Mouse (Mus musculus) MEL (cell line): ENCODE data around the gene Tmem59l. TPM values are rescaled to one million over a fixed set of nuclear protein-coding genes. Genes with fewer than 3 reads are reported as not detected.

Experiments
- DNase-seq: peaks from one replicate; pipeline ENCODE4 v3.0.0; 2011; ENCODE audit warnings: low read depth, low spot score
- H3K27ac ChIP-seq: 2 replicates; pipeline ENCODE4 v1.5.1; 2012; ENCODE audit warnings: low read depth, mild to moderate bottlenecking, control low read depth, low read length, moderate library complexity; ENCODE audit not compliant: control insufficient read depth
- H3K27me3 ChIP-seq, 2 experiments: fragments of 150-350 bp in 1 of 2; sonication (generic) in 1 of 2; 2 replicates each; pipeline ENCODE4 v1.6.1; 2012; ENCODE audit warnings: low read length in 2 of 2, mild to moderate bottlenecking in 2 of 2, improper control_type of control experiment in 1 of 2, moderate library complexity in 1 of 2; ENCODE audit not compliant: insufficient read depth in 2 of 2, control insufficient read depth in 1 of 2
- H3K36me3 ChIP-seq, 2 experiments: 2 replicates each; pipeline ENCODE4 v1.6.1; 2012 to 2014; ENCODE audit warnings: low read length in 2 of 2, improper control_type of control experiment in 1 of 2, inconsistent platforms in 1 of 2, mild to moderate bottlenecking in 1 of 2; ENCODE audit not compliant: insufficient read depth in 2 of 2, control insufficient read depth in 1 of 2
- H3K4me1 ChIP-seq, 2 experiments: fragments of 150-350 bp in 1 of 2; sonication (generic) in 1 of 2; 2 replicates each; pipeline ENCODE4 v1.6.1; 2012; ENCODE audit warnings: low read length in 2 of 2, improper control_type of control experiment in 1 of 2, mild to moderate bottlenecking in 1 of 2; ENCODE audit not compliant: insufficient read depth in 2 of 2, control insufficient read depth in 1 of 2
- H3K4me3 ChIP-seq, 2 experiments: fragments of 150-350 bp in 1 of 2; sonication (generic) in 1 of 2; 2 replicates each; pipeline ENCODE4 v1.5.1; 2012; ENCODE audit warnings: low read depth in 2 of 2, low read length in 2 of 2, mild to moderate bottlenecking in 2 of 2, moderate library complexity in 2 of 2, control low read depth in 1 of 2, improper control_type of control experiment in 1 of 2; ENCODE audit not compliant: control insufficient read depth in 1 of 2, insufficient read depth in 1 of 2
- H3K79me2 ChIP-seq: 2 replicates; pipeline ENCODE4 v1.6.1; 2012; ENCODE audit warnings: mild to moderate bottlenecking, low read length, moderate library complexity; ENCODE audit not compliant: control insufficient read depth, poor library complexity, insufficient read depth
- H3K9ac ChIP-seq: 2 replicates; pipeline ENCODE4 v1.6.1; 2012; ENCODE audit warnings: low read depth, mild to moderate bottlenecking, control low read depth, low read length, moderate library complexity; ENCODE audit not compliant: control insufficient read depth, poor library complexity, severe bottlenecking
- H3K9me3 ChIP-seq: fragments of 150-350 bp; sonication (generic); replicated peaks from 2 replicates; pipeline ENCODE4 v1.6.1; 2012; ENCODE audit warnings: mild to moderate bottlenecking, low read length, improper control_type of control experiment, moderate library complexity; ENCODE audit not compliant: insufficient read depth
- BHLHE40 ChIP-seq: IDR thresholded peaks from 2 replicates; pipeline ENCODE4 v1.6.1; 2012; ENCODE audit warnings: low read depth, mild to moderate bottlenecking, inconsistent platforms, low read length, improper control_type of control experiment, borderline replicate concordance
- CHD1 ChIP-seq: IDR thresholded peaks from 2 replicates; pipeline ENCODE4 v1.6.1; 2012; ENCODE audit warnings: low read depth, mild to moderate bottlenecking, inconsistent platforms, low read length, improper control_type of control experiment
- E2F4 ChIP-seq: IDR thresholded peaks from 2 replicates; pipeline ENCODE4 v1.6.1; 2011; ENCODE audit warnings: low read depth, low read length, improper control_type of control experiment, borderline replicate concordance
- ELF1 ChIP-seq: IDR thresholded peaks from 2 replicates; pipeline ENCODE4 v1.6.1; 2014; ENCODE audit warnings: low read depth, mild to moderate bottlenecking, inconsistent platforms, low read length, improper control_type of control experiment, moderate library complexity
- EP300 ChIP-seq, 2 experiments: IDR thresholded peaks; 2 replicates each; pipeline ENCODE4 v1.6.1; 2011; ENCODE audit warnings: improper control_type of control experiment in 2 of 2, low read length in 2 of 2, low read depth in 1 of 2, mild to moderate bottlenecking in 1 of 2
- ETS1 ChIP-seq: IDR thresholded peaks from 2 replicates; pipeline ENCODE4 v1.6.1; 2012; ENCODE audit warnings: low read depth, mild to moderate bottlenecking, inconsistent platforms, low read length, improper control_type of control experiment, moderate library complexity
- GABPA ChIP-seq: IDR thresholded peaks from 2 replicates; pipeline ENCODE4 v1.6.1; 2012; ENCODE audit warnings: low read depth, mild to moderate bottlenecking, inconsistent platforms, low read length, improper control_type of control experiment, moderate library complexity
- HCFC1 ChIP-seq: IDR thresholded peaks from 2 replicates; pipeline ENCODE4 v1.6.1; 2012; ENCODE audit warnings: low read depth, mild to moderate bottlenecking, inconsistent platforms, low read length, improper control_type of control experiment, moderate library complexity
- MAX ChIP-seq: IDR thresholded peaks from 2 replicates; pipeline ENCODE4 v1.6.1; 2011; ENCODE audit warnings: low read length, improper control_type of control experiment
- MAZ ChIP-seq: IDR thresholded peaks from 2 replicates; pipeline ENCODE4 v1.6.1; 2012; ENCODE audit warnings: low read depth, mild to moderate bottlenecking, inconsistent platforms, low read length, improper control_type of control experiment
- MXI1 ChIP-seq: IDR thresholded peaks from 2 replicates; pipeline ENCODE4 v1.6.1; 2011; ENCODE audit warnings: mild to moderate bottlenecking, low read depth, low read length, improper control_type of control experiment
- MYB ChIP-seq: IDR thresholded peaks from 2 replicates; pipeline ENCODE4 v1.6.1; 2011; ENCODE audit warnings: mild to moderate bottlenecking, low read depth, low read length, improper control_type of control experiment
- MYC ChIP-seq: IDR thresholded peaks from 2 replicates; pipeline ENCODE4 v1.6.1; 2011; ENCODE audit warnings: low read depth, mild to moderate bottlenecking, low read length, improper control_type of control experiment, moderate library complexity
- POLR2A ChIP-seq, 2 experiments: IDR thresholded peaks; 2 replicates each; pipeline ENCODE4 v1.6.1; 2011 to 2012; ENCODE audit warnings: low read length in 2 of 2, mild to moderate bottlenecking in 2 of 2, control low read depth in 1 of 2, improper control_type of control experiment in 1 of 2, low read depth in 1 of 2, moderate library complexity in 1 of 2; ENCODE audit not compliant: control insufficient read depth in 1 of 2, insufficient read depth in 1 of 2, poor library complexity in 1 of 2
- POLR2AphosphoS2 ChIP-seq: IDR thresholded peaks from 2 replicates; pipeline ENCODE4 v1.6.1; 2011; ENCODE audit warnings: low read length, improper control_type of control experiment
- SIN3A ChIP-seq: IDR thresholded peaks from 2 replicates; pipeline ENCODE4 v1.6.1; 2012; ENCODE audit warnings: low read length, improper control_type of control experiment, inconsistent platforms
- TBP ChIP-seq: IDR thresholded peaks from 2 replicates; pipeline ENCODE4 v1.8.0; 2011; ENCODE audit warnings: low read depth, low read length, improper control_type of control experiment
- TCF12 ChIP-seq: IDR thresholded peaks from 2 replicates; pipeline ENCODE4 v1.6.1; 2014; ENCODE audit warnings: low read depth, mild to moderate bottlenecking, inconsistent platforms, low read length, improper control_type of control experiment, moderate library complexity
- USF2 ChIP-seq, 2 experiments: IDR thresholded peaks; 2 replicates each; pipeline ENCODE4 v1.6.1; 2011 to 2012; ENCODE audit warnings: improper control_type of control experiment in 2 of 2, low read length in 2 of 2, borderline replicate concordance in 1 of 2, inconsistent platforms in 1 of 2, low read depth in 1 of 2, mild to moderate bottlenecking in 1 of 2; ENCODE audit not compliant: insufficient read depth in 1 of 2
- ZKSCAN1 ChIP-seq: IDR thresholded peaks from 2 replicates; pipeline ENCODE4 v1.6.1; 2012; ENCODE audit warnings: low read depth, mild to moderate bottlenecking, inconsistent platforms, low read length, improper control_type of control experiment, moderate library complexity
- ZMIZ1 ChIP-seq: IDR thresholded peaks from 2 replicates; pipeline ENCODE4 v1.6.1; 2012; ENCODE audit warnings: low read depth, mild to moderate bottlenecking, inconsistent platforms, low read length, improper control_type of control experiment, moderate library complexity
- polyA plus RNA-seq, 2 experiments: library from polyadenylated mRNA; stranded (reverse) in 1 of 2; unstranded in 1 of 2; fragments of >175 nt in 1 of 2; fragments of >200 nt in 1 of 2; gene quantifications; 2 replicates each; pipeline versions ENCODE4 v1.2.1 to v1.2.4; 2012; ENCODE audit warnings: low replicate concordance in 2 of 2, low read depth in 1 of 2; ENCODE audit not compliant: insufficient read length in 2 of 2, insufficient read depth in 1 of 2, missing spikeins in 1 of 2
- total RNA-seq: library from RNA; depleted of rRNA; stranded (reverse); fragments of 300-350 nt; gene quantifications from 2 replicates; pipeline ENCODE4 v1.2.3, GENCODE M21; 2012

The Tmem59l gene
- total and polyA plus RNA-seq, 3 experiments, result not detected

DNA sequence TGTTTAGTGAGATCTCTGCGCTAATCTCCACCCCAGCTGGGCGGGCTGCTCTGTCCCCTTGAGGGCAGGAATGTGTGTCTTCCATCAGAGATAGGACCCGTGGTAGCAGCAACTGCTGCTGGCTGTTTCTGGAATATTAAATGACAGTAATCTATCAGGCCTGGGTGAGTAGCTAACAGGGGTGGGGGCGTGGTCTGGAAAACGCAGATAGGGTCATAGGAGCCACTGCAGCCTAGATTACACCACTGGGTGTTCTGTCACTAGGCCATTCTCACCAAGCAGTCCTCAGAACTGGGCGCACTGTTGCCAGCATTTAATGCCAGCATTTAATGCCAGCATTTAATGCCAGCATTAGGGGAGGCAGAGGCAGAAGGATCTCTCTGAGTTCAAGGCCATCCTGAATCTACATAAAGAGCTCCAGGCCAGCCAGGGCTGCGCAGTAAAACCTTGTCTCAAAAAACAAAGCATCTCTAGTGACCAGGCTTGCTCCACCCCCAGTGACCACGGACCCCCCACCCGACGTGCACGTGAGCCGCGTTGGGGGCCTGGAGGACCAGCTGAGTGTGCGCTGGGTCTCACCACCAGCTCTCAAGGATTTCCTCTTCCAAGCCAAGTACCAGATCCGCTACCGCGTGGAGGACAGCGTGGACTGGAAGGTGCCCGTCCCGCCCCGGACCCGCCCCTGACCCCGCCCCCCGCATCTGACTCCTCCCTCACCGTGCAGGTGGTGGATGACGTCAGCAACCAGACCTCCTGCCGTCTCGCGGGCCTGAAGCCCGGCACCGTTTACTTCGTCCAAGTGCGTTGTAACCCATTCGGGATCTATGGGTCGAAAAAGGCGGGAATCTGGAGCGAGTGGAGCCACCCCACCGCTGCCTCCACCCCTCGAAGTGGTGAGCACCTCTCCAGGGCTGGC, 13.5 kb upstream of the Tmem59l start:
- H3K27ac ChIP-seq, result peak overlapping the region; percentile 82
- H3K9me3 ChIP-seq, result no peaks in the 10 kb centered on the region
- H3K9ac ChIP-seq, result peak overlapping the region; percentile 88
- peak; percentile 81 for DNase-seq
- H3K79me2 ChIP-seq, result peaks cover 9% of the 10 kb centered on the region
- H3K27me3 ChIP-seq, result no peaks in the 10 kb centered on the region; a peak in 1 of 4 replicates
- H3K4me3 ChIP-seq, result peak overlapping the region; percentile 70 to 84
- peak; percentile 67; the same call in 1 of the 2 replicates for TF ChIP-seq MXI1
- 0 out of 2 replicates have a peak, but pooled peaks have one; percentile 20 for TF ChIP-seq TBP
- no peak for TF ChIP-seq ELF1
- no peak for TF ChIP-seq MYB
- TF ChIP-seq GABPA, result no peak
- TF ChIP-seq HCFC1, result no peak
- TF ChIP-seq MAZ, result no peak
- peak in 1 of 2 experiments; percentile 53; a peak in 1 of 4 replicates for TF ChIP-seq POLR2A (IDR thresholded peaks at IDR 0.05; ENCODE audit: control insufficient read depth in 1 of 2, insufficient read depth in 1 of 2, low read depth in 1 of 2, low read length in 2 of 2, poor library complexity in 1 of 2)
- no peak for TF ChIP-seq USF2 (IDR thresholded peaks at IDR 0.05; ENCODE audit: borderline replicate concordance in 1 of 2, insufficient read depth in 1 of 2, low read depth in 1 of 2, low read length in 2 of 2)
- peak; percentile 39 for TF ChIP-seq MAX
- TF ChIP-seq MYC, result 0 out of 2 replicates have a peak, but pooled peaks have one; percentile 36
- TF ChIP-seq ZMIZ1, result no peak
- TF ChIP-seq ETS1, result 0 out of 2 replicates have a peak, but pooled peaks have one; percentile 30
- no peak for TF ChIP-seq ZKSCAN1
- peak; percentile 43 for TF ChIP-seq SIN3A
- TF ChIP-seq E2F4, result no peak
- TF ChIP-seq CHD1, result no peak
- peak in 1 of 2 experiments; percentile 36; a peak in 2 of 4 replicates for TF ChIP-seq EP300 (IDR thresholded peaks at IDR 0.05; ENCODE audit: low read depth in 1 of 2, low read length in 2 of 2)
- 0 out of 2 replicates have a peak, but pooled peaks have one; percentile 19 for TF ChIP-seq TCF12
- peak; percentile 75; the same call in 1 of the 2 replicates for TF ChIP-seq BHLHE40
- TF ChIP-seq POLR2AphosphoS2, result no peak
- peaks cover 3 to 31% of the 10 kb centered on the region in 2 experiments; a peak in 3 of 4 replicates for H3K4me1 ChIP-seq
- peaks cover 0 to 16% of the 10 kb centered on the region in 2 experiments; a peak in 2 of 4 replicates for H3K36me3 ChIP-seq
